In the genomic region with DNA sequence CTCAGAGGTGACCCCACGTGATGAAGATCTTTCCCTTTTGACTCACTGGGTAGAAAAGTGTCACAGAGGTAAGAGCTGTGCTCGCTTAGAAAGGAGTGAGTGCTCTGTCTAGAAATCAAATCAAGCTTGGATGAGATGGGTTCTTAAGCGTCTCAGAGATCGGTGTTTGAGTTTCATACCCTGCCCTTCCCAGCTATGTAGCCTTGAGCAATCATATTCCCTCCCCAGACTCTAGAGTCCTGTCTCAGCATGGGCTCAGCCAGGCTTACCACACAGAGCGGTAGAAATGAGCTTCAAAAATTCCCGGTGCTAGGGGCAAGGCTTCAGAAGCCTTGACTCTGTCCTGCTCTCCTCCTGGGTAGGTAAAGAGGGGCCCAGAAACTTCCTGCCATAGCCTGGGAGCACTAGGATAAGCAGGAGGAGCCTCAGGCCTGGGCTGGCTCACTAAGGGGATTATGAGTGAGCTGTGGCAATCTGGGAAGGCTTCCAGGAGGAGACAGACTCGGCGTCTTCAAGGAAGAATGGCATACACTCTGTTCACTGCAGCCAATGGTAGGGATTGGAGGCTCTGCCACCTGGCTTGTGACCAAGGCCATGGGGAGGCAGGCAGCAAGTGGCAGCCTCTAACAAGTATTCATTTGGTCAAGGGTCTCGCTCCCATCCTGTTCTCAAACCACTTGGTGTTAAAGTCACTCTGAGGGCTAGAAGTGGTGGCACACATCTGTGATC, we compare ENCODE assay signal across 8 mouse cellular contexts. TPM values are rescaled to one million over a fixed set of nuclear protein-coding genes. Genes with fewer than 3 reads are reported as not detected.
DNase-seq lines count a peak whose midpoint lies in the region; ATAC-seq and TF ChIP-seq lines count a peak whose summit lies in the region.
"Had no signal": no experiment of that assay in that cellular context is flagged by ENCODE, and none has a peak within 500 bp of the region (broad histone marks: within the 10 kb centered on the region; RNA-seq: fewer than 3 reads in every experiment).

No protein-coding gene starts in this region.

- peak overlapping the region; percentile 15; the same call in 1 of the 2 replicates for H3K27ac ChIP-seq in kidney, postnatal 0 days
- H3K27ac ChIP-seq in embryonic facial prominence, embryonic 12.5 days, result peak overlapping the region; percentile 50; the same call in 1 of the 2 replicates
- H3K27ac ChIP-seq in forebrain, postnatal 0 days (ENCODE audit: low read depth, low read length), result peak overlapping the region; percentile 96
- H3K27ac ChIP-seq in midbrain, embryonic 15.5 days, result peak overlapping the region; percentile 95
- H3K27ac ChIP-seq: limb, embryonic 12.5 days had no signal

- no peak for DNase-seq in kidney, postnatal 0 days (ENCODE audit: low spot score)
- DNase-seq in kidney, postnatal 25 days, result no peak
- no peak for DNase-seq in forebrain, postnatal 0 days
- DNase-seq in frontal cortex, postnatal 25 days (ENCODE audit: low spot score in 2 of 2), result no peak
- no peak for DNase-seq in adrenal gland, adult 2 months

- no peak for TF ChIP-seq CTCF in kidney, postnatal 0 days (IDR thresholded peaks at IDR 0.05; ENCODE audit: low read depth)
- TF ChIP-seq CTCF in forebrain, postnatal 0 days (IDR thresholded peaks at IDR 0.05; ENCODE audit: low read depth), result no peak

- no peak overlapping the region for H3K4me3 ChIP-seq in kidney, postnatal 0 days (replicated peaks; ENCODE audit: low read depth, low read length)
- no peak overlapping the region for H3K4me3 ChIP-seq in embryonic facial prominence, embryonic 12.5 days
- no peak overlapping the region for H3K4me3 ChIP-seq in forebrain, postnatal 0 days (ENCODE audit: low read depth, low read length)
- no peak overlapping the region for H3K4me3 ChIP-seq in midbrain, embryonic 15.5 days

- H3K4me1 ChIP-seq in kidney, postnatal 0 days (replicated peaks; ENCODE audit: insufficient read depth, low read length), result peaks cover 28% of the 10 kb centered on the region
- H3K4me1 ChIP-seq in embryonic facial prominence, embryonic 12.5 days, result peaks cover 29% of the 10 kb centered on the region
- peaks cover 51% of the 10 kb centered on the region for H3K4me1 ChIP-seq in forebrain, postnatal 0 days (ENCODE audit: insufficient read depth)
- H3K4me1 ChIP-seq in midbrain, embryonic 15.5 days, result peaks cover 63% of the 10 kb centered on the region

- H3K9ac ChIP-seq in kidney, postnatal 0 days (ENCODE audit: low read depth, low read length), result no peak overlapping the region
- no peak overlapping the region for H3K9ac ChIP-seq in embryonic facial prominence, embryonic 12.5 days
- no peak overlapping the region for H3K9ac ChIP-seq in forebrain, postnatal 0 days
- H3K9ac ChIP-seq in midbrain, embryonic 15.5 days, result no peak overlapping the region

- 71% methylated on average over 9 of the region's 9 CpGs for whole genome bisulfite sequencing in kidney, postnatal 0 days
- 66% methylated on average over 9 of the region's 9 CpGs for WGBS in embryonic facial prominence, embryonic 12.5 days
- whole genome bisulfite sequencing in forebrain, postnatal 0 days, result 33% methylated on average over 9 of the region's 9 CpGs
- WGBS in midbrain, embryonic 15.5 days, result 40% methylated on average over 9 of the region's 9 CpGs

- no peaks in the 10 kb centered on the region for H3K27me3 ChIP-seq in kidney, postnatal 0 days (ENCODE audit: insufficient read depth, low read length)
- 0 out of 2 replicates have a peak, but pooled peaks cover 4% of the 10 kb centered on the region for H3K27me3 ChIP-seq in embryonic facial prominence, embryonic 12.5 days
- no peaks in the 10 kb centered on the region for H3K27me3 ChIP-seq in forebrain, postnatal 0 days (ENCODE audit: insufficient read depth, low read length)
- H3K27me3 ChIP-seq in midbrain, embryonic 15.5 days (replicated peaks), result no peaks in the 10 kb centered on the region

- H3K9me3 ChIP-seq in kidney, postnatal 0 days (replicated peaks; ENCODE audit: low read length), result no peaks in the 10 kb centered on the region
- no peaks in the 10 kb centered on the region for H3K9me3 ChIP-seq in embryonic facial prominence, embryonic 12.5 days
- H3K9me3 ChIP-seq in forebrain, postnatal 0 days (ENCODE audit: low read length), result no peaks in the 10 kb centered on the region
- no peaks in the 10 kb centered on the region for H3K9me3 ChIP-seq in midbrain, embryonic 15.5 days
- H3K9me3 ChIP-seq: limb, embryonic 12.5 days had no signal

- no peak for ATAC-seq in kidney, postnatal 0 days (replicated peaks; ENCODE audit: low FRiP score, low read depth)
- ATAC-seq in embryonic facial prominence, embryonic 12.5 days (ENCODE audit: insufficient number of reproducible peaks, insufficient read depth, low FRiP score, low TSS enrichment), result no peak
- no peak for ATAC-seq in forebrain, postnatal 0 days
- no peak for ATAC-seq in midbrain, embryonic 15.5 days (replicated peaks)

- H3K36me3 ChIP-seq in kidney, postnatal 0 days (ENCODE audit: insufficient read depth, low read length), result no peaks in the 10 kb centered on the region
- no peaks in the 10 kb centered on the region for H3K36me3 ChIP-seq in embryonic facial prominence, embryonic 12.5 days
- no peaks in the 10 kb centered on the region; the same call in 1 of the 2 replicates for H3K36me3 ChIP-seq in forebrain, postnatal 0 days (ENCODE audit: insufficient read depth)
- H3K36me3 ChIP-seq in midbrain, embryonic 15.5 days (replicated peaks), result no peaks in the 10 kb centered on the region
- H3K36me3 ChIP-seq: limb, embryonic 12.5 days had no signal

- H3K4me2 ChIP-seq in kidney, postnatal 0 days (ENCODE audit: low read length), result no peak overlapping the region
- no peak overlapping the region for H3K4me2 ChIP-seq in embryonic facial prominence, embryonic 12.5 days (replicated peaks)
- H3K4me2 ChIP-seq in forebrain, postnatal 0 days (ENCODE audit: low read depth), result peak overlapping the region; percentile 71
- H3K4me2 ChIP-seq in midbrain, embryonic 15.5 days, result peak overlapping the region; percentile 62; the same call in 1 of the 2 replicates

RNA-seq across cellular contexts. Expression of gene Adgrg1, which starts 18.6 kb away (rescaled TPM):
- 109 and 125 TPM in 2 replicates for polyA plus RNA-seq in kidney, postnatal 0 days (2015; fragmentation: Nextera tagmentation; extraction: Ambion mirVana)
- polyA plus RNA-seq in embryonic facial prominence, embryonic 12.5 days (2016; fragmentation: Nextera tagmentation; extraction: Ambion mirVana), result 22.3 and 28.2 TPM in 2 replicates
- total RNA-seq in forebrain, postnatal 0 days (2014; rRNA removed), result 107 and 188 TPM in 2 replicates
- 79.8 and 101 TPM in 2 replicates for polyA plus RNA-seq in forebrain, postnatal 0 days (2015; fragmentation: Nextera tagmentation; extraction: Ambion mirVana)
- 147 and 156 TPM in 2 replicates for polyA plus RNA-seq in midbrain, embryonic 15.5 days (2015; fragmentation: Nextera tagmentation; extraction: Ambion mirVana)
- total RNA-seq in adrenal gland, adult 2 months (2021), result 10 to 100 TPM; 17.3 to 24.3 TPM
- polyA plus RNA-seq in adrenal gland, adult 2 months (2012; rRNA removed), result 40.2 and 56.5 TPM in 2 replicates

RNA-seq across cellular contexts. Expression of gene Adgrg3, which starts 24.3 kb away (rescaled TPM):
- polyA plus RNA-seq in kidney, postnatal 0 days (2015; fragmentation: Nextera tagmentation; extraction: Ambion mirVana), result 3.7 and 4.4 TPM in 2 replicates
- polyA plus RNA-seq in embryonic facial prominence, embryonic 12.5 days (2016; fragmentation: Nextera tagmentation; extraction: Ambion mirVana), result 2.9 and 3.9 TPM in 2 replicates
- total RNA-seq in forebrain, postnatal 0 days (2014; rRNA removed), result 0.67 and 1.2 TPM in 2 replicates
- polyA plus RNA-seq in forebrain, postnatal 0 days (2015; fragmentation: Nextera tagmentation; extraction: Ambion mirVana), result 0.47 and 0.69 TPM in 2 replicates
- 0.88 and 1.3 TPM in 2 replicates for polyA plus RNA-seq in midbrain, embryonic 15.5 days (2015; fragmentation: Nextera tagmentation; extraction: Ambion mirVana)
- 1 to 10 TPM; 2.0 to 2.8 TPM for total RNA-seq in adrenal gland, adult 2 months (2021)
- polyA plus RNA-seq in adrenal gland, adult 2 months (2012; rRNA removed), result 9.1 and 11.2 TPM in 2 replicates

Comparison
In these comparisons a context has a peak if more than half of its experiments do, and no peak if none do; other contexts are left out.
1. H3K27ac ChIP-seq: peak in every context shown above with its lines; median percentile 96 in forebrain, postnatal 0 days; 95 in midbrain, embryonic 15.5 days; 50 in embryonic facial prominence, embryonic 12.5 days; 15 in kidney, postnatal 0 days.
2. H3K4me2 ChIP-seq: peak in forebrain, postnatal 0 days (single experiment) and midbrain, embryonic 15.5 days (single experiment); none in kidney, postnatal 0 days (single experiment) and embryonic facial prominence, embryonic 12.5 days (single experiment).